In genomic region chr10:68902670-68903069, GRCm38 (mm10) we compare ENCODE assay signal across 8 mouse cellular contexts.
A peak's percentile ranks its signal among the peaks of the same experiment; 100 is the strongest.
DNase-seq lines count a peak whose midpoint lies in the region; ATAC-seq lines count a peak whose summit lies in the region.

No protein-coding gene starts in this region.

- 0 out of 2 replicates have a peak, but pooled peaks have one; percentile 42 for ATAC-seq in cerebellum, adult (ENCODE audit: insufficient number of reproducible peaks, low FRiP score, low TSS enrichment)
- peak; percentile 58; the same call in 1 of the 2 replicates for ATAC-seq in common myeloid progenitor, adult 5-6 weeks (replicated peaks; ENCODE audit: low read depth, poor library complexity, severe bottlenecking)

- intact Hi-C loops in left cerebral cortex, postnatal 36 days (cut with DNase I) = loop anchor here (5.0 to 10.0 kb wide), 3 partner anchors 105 to 262 kb away; no protein-coding TSS in a partner anchor

- no peak for DNase-seq in cerebellum, adult 11-12 months
- DNase-seq in testis, postnatal 10 days (ENCODE audit: low spot score) = peak; percentile 52
- no peak for DNase-seq in testis, postnatal 14 days (ENCODE audit: low spot score)
- DNase-seq in hindlimb bud, embryonic 11.5 days (ENCODE audit: extremely low spot score, low read depth, low spot score) = peak; percentile 18
- DNase-seq in left cerebral cortex, postnatal 36 days (ENCODE audit: low spot score in 2 of 2) = peak; percentile 14 to 43
- DNase-seq in right cerebral cortex, postnatal 36 days (ENCODE audit: low spot score in 2 of 2) = peak; percentile 15 to 26

Comparison
In these comparisons a context has a peak if more than half of its experiments do, and no peak if none do; other contexts are left out.
1. DNase-seq: peak in testis, postnatal 10 days (single experiment), hindlimb bud, embryonic 11.5 days (single experiment), left cerebral cortex, postnatal 36 days (2 of 2) and right cerebral cortex, postnatal 36 days (2 of 2); none in cerebellum, adult 11-12 months (single experiment) and testis, postnatal 14 days (single experiment).